Mouse (Mus musculus) hindbrain, postnatal 0 days (tissue): Measurements from ENCODE around the gene Elmo2. TPM values are rescaled to one million over a fixed set of nuclear protein-coding genes. Genes with fewer than 3 reads are reported as not detected.
A peak's percentile ranks its signal among the peaks of the same experiment; 100 is the strongest.

ENCODE experiments used
- ATAC-seq: fragments of 200-750 bp; cut with Nextera tagmentation; 2 replicates; pipeline ENCODE4 v1.8.0; 2017; ENCODE audit warnings: mild to moderate bottlenecking, moderate TSS enrichment, moderate library complexity
- DNase-seq: peaks from one replicate; pipeline ENCODE4 v3.0.0-alpha.2; 2015; ENCODE audit warnings: low spot score
- H3K27ac ChIP-seq: fragments of 300-500 bp; sonication (generic); 2 replicates; pipeline ENCODE4 v1.5.1; 2014; ENCODE audit warnings: mild to moderate bottlenecking
- H3K27me3 ChIP-seq: fragments of 300-500 bp; sonication (generic); 2 replicates; pipeline ENCODE4 v1.6.1; 2014; ENCODE audit warnings: low read length, mixed read lengths; ENCODE audit not compliant: insufficient read depth
- H3K36me3 ChIP-seq: fragments of 300-500 bp; sonication (generic); 2 replicates; pipeline ENCODE4 v1.6.1; 2014; ENCODE audit warnings: low read length, mixed read lengths; ENCODE audit not compliant: insufficient read depth
- H3K4me1 ChIP-seq: fragments of 300-500 bp; sonication (generic); 2 replicates; pipeline ENCODE4 v1.6.1; 2014; ENCODE audit warnings: antibody characterized with exemption, low read length, mixed read lengths; ENCODE audit not compliant: insufficient read depth
- H3K4me2 ChIP-seq: fragments of 300-500 bp; sonication (generic); 2 replicates; pipeline ENCODE4 v1.6.1; 2014; ENCODE audit warnings: low read depth, mild to moderate bottlenecking, low read length, moderate library complexity, mixed read lengths
- H3K4me3 ChIP-seq: fragments of 300-500 bp; sonication (generic); 2 replicates; pipeline ENCODE4 v1.5.1; 2014; ENCODE audit warnings: low read length
- H3K9ac ChIP-seq: fragments of 300-500 bp; sonication (generic); replicated peaks from 2 replicates; pipeline ENCODE4 v1.6.1; 2014; ENCODE audit warnings: mild to moderate bottlenecking, low read length, moderate library complexity, mixed read lengths
- H3K9me3 ChIP-seq: fragments of 300-500 bp; sonication (generic); 2 replicates; pipeline ENCODE4 v1.6.1; 2016; ENCODE audit warnings: low read length, mixed read lengths
- CTCF ChIP-seq: IDR thresholded peaks from 2 replicates; pipeline ENCODE4 v1.5.1; 2016; ENCODE audit warnings: antibody characterized with exemption, control low read depth, low read depth
- WGBS: fragments of 180-500 bp; shearing (Covaris S2); extraction: QIAGEN DNeasy Blood & Tissue Kit; methylation state at CpG from one replicate; pipeline ENCODE4 v1.1.7; 2014; 5-methylcytosine and 5-hydroxymethylcytosine counted together
- polyA plus RNA-seq: library from polyadenylated mRNA; unstranded; fragments of >200 nt; fragmentation: Nextera tagmentation; extraction: Ambion mirVana; gene quantifications from 2 replicates; pipeline ENCODE4 v1.2.1, GENCODE M21; 2015
- total RNA-seq: library from RNA; depleted of rRNA; stranded (reverse); fragments of >200 nt; gene quantifications from 2 replicates; pipeline ENCODE4 v1.2.3, GENCODE M21; 2014

Gene Elmo2
- total and polyA plus RNA-seq, 2 experiments from 2014 or later, result 71.8 to 105 TPM

GRCm38 (mm10) chr2:165288315-165289031 lies 37.8 kb downstream of the Elmo2 start:
- Histone ChIP-seq H3K4me3 (peak overlapping the region; percentile 63), H3K9ac (peak overlapping the region; percentile 59), H3K9me3 (no peaks in the 10 kb centered on the region), H3K4me1 (peaks cover 20% of the 10 kb centered on the region), H3K4me2 (peak overlapping the region; percentile 89), H3K36me3 (peaks cover 22% of the 10 kb centered on the region), H3K27ac (peak overlapping the region; percentile 92), H3K27me3 (no peaks in the 10 kb centered on the region)
- DNase-seq (peak; percentile 96), ATAC-seq (peak; percentile 90)
- 27% methylated on average over 18 of the region's 18 CpGs for WGBS
- 0 out of 2 replicates have a peak, but pooled peaks have one; percentile 12 for TF ChIP-seq CTCF

DNA sequence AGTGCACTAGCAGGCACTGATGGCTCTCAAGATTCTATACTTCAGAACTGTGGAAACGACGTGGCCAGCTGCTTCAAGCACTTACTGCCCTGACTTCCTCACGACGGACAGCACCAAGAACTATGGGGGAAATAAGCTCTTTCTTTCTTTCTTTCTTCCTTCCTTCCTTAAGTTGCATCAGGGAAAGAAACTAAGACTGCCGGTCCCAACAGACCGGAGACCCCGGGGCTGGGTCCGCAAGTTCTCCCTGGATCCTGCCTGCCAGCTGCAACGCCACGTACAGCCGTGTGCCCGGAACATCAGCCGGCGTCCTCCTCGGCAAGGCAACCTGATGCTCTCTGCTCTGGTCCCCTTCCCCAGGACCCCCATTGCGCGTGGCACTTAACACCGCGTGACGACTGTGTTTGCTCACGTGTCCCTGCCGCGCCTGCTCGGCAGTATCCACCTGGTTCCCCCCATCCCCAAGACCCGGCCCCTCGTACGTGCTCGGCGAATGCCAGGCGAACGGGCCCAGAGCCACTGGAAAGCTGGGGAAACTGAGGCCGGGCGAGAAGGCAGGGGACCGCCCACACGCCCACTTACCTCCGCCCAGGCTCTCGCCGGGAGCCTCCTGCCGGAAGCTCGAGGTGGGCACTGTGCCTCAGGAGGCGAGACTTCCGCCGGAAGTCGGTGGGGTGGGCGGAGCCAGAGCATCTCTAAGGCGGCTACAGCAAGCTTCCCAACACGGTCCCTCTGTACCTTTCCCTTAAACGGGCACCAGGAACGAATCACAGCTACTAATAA lies 38.9 kb downstream of the Elmo2 start, which contains the start of gene Slc35c2:
Slc35c2 (minus strand) TSS at position 668 of the 783 bp plus-strand sequence.
- H3K9ac ChIP-seq, result peak within 1 kb of the TSS; percentile 59
- no peaks in the 10 kb centered on the region for H3K9me3 ChIP-seq
- WGBS, result 1% methylated on average over 49 of the region's 49 CpGs
- H3K4me3 ChIP-seq, result peak within 1 kb of the TSS; percentile 63
- H3K36me3 ChIP-seq, result peaks cover 18% of the 10 kb centered on the region
- H3K4me2 ChIP-seq, result peak within 1 kb of the TSS; percentile 89
- DNase-seq (peak; percentile 96), ATAC-seq (peak; percentile 85)
- H3K27ac ChIP-seq, result peak within 1 kb of the TSS; percentile 92
- TF ChIP-seq CTCF, result peak; percentile 60
- no peaks in the 10 kb centered on the region for H3K27me3 ChIP-seq
- peaks cover 25% of the 10 kb centered on the region for H3K4me1 ChIP-seq

DNA sequence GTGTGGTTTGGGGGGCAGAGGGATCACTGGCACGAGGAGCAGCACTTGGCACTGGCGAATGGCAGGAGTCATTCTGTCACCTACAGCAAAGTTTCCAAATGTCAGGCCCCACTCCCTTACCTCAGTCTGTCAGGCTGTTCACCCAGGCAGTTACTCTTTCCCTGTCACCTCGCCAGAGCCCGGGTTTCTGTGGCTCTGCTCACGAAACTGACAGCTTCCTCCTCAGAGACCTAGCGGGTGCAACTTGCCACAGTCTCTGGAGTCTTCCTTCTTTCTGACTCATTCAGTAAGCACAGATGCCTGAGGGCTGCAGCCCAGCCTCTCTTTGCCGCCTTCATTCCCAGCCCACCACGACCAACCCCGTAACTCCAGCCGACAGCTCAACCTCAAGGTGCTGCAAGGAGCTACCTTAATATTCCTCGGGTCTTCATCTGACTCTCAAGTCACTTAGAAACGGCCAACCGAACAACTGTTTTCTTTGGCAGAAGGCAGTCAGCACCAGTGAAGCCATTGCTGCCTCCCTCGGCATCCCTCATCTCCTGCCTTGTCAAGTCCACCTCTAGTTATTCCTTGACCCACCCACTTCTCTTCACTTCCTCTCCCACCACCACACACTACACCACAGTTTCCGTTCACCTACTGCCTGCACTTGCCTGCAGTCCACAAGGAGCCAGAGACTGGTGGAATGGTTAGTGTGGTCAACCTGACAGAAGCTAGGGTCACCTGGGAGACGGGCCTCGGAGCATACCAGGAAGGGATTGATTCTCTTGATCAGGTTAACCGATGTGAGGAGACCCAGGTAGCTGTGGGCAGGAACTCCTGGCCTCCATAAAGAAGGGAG lies 39.7 kb downstream of the Elmo2 start:
- peaks cover 27% of the 10 kb centered on the region for H3K4me1 ChIP-seq
- H3K27ac ChIP-seq, result peak overlapping the region; percentile 92; the same call in 1 of the 2 replicates
- 64% methylated on average over 18 of the region's 18 CpGs for WGBS
- ATAC-seq (no peak), DNase-seq (no peak)
- H3K27me3 ChIP-seq, result no peaks in the 10 kb centered on the region
- no peak for TF ChIP-seq CTCF
- H3K36me3 ChIP-seq, result peaks cover 13% of the 10 kb centered on the region
- peak overlapping the region; percentile 59 for H3K9ac ChIP-seq
- peak overlapping the region; percentile 89 for H3K4me2 ChIP-seq
- H3K9me3 ChIP-seq, result no peaks in the 10 kb centered on the region
- peak overlapping the region; percentile 63 for H3K4me3 ChIP-seq

DNA sequence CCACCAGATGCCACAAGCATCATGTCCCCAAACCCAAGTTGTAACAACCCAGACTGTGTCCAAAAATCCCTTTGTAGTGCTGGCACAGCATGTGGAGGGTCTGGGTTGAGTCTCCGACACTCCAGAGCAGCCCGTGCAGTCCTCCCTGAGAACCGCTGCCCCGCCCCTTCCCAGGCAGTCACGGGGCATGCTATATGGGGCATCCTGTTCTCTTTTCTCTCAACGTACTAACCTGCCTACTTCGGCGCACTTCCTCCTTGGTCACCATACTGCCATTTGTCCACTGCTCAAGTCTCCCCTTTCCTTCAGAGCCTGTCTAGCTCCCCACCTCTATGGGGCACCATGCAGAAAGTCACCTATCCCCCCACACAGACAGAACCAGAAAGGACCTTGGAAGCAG lies 40.7 kb downstream of the Elmo2 start:
- H3K4me2 ChIP-seq, result no peak overlapping the region
- DNase-seq, result no peak

GRCm38 (mm10) chr2:165285034-165285433 lies 41.2 kb downstream of the Elmo2 start:
- peaks cover 27% of the 10 kb centered on the region for H3K4me1 ChIP-seq
- no peak overlapping the region for H3K4me2 ChIP-seq
- ATAC-seq, result no peak
- H3K36me3 ChIP-seq, result peaks cover 6% of the 10 kb centered on the region; the same call in 1 of the 2 replicates
- H3K9ac ChIP-seq, result no peak overlapping the region
- H3K27me3 ChIP-seq, result 0 out of 2 replicates have a peak, but pooled peaks cover 3% of the 10 kb centered on the region
- no peak overlapping the region for H3K4me3 ChIP-seq
- no peak overlapping the region for H3K27ac ChIP-seq
- DNase-seq, result no peak
- 82% methylated on average over 3 of the region's 3 CpGs for WGBS
- H3K9me3 ChIP-seq, result no peaks in the 10 kb centered on the region
- TF ChIP-seq CTCF, result no peak

More for the DNA sequence above, 40.7 kb downstream of the Elmo2 start:
- no peak for ATAC-seq
- peaks cover 7% of the 10 kb centered on the region; the same call in 1 of the 2 replicates for H3K36me3 ChIP-seq
- no peaks in the 10 kb centered on the region for H3K9me3 ChIP-seq
- H3K27me3 ChIP-seq, result no peaks in the 10 kb centered on the region
- H3K4me3 ChIP-seq, result no peak overlapping the region
- WGBS, result 84% methylated on average over 8 of the region's 8 CpGs
- no peak for TF ChIP-seq CTCF
- no peak overlapping the region for H3K9ac ChIP-seq
- H3K4me1 ChIP-seq, result peaks cover 27% of the 10 kb centered on the region
- no peak overlapping the region for H3K27ac ChIP-seq

DNA sequence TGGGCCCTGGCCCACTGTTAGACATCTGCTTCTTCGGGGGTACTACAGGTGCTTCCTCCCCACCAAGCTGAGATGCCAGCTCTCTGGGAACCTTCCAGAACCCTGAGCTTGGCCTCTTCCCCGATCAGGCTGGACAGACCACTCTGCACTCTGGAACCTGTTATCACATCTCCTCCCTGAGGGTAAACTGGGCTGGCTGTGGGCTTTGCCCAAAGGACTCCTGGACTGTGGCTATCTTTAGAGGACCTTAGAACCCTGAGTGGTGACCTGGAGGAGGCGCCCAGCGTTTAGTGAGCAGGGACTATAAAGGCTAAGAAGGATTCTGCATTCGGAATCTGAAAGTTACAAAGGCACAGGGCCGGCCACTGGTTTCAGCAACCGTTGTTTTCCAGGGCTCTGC lies 41.9 kb downstream of the Elmo2 start:
- Histone ChIP-seq H3K27ac (no peak overlapping the region), H3K4me2 (no peak overlapping the region), H3K4me1 (peaks cover 27% of the 10 kb centered on the region), H3K27me3 (0 out of 2 replicates have a peak, but pooled peaks cover 3% of the 10 kb centered on the region), H3K4me3 (no peak overlapping the region), H3K36me3 (peaks cover 3% of the 10 kb centered on the region; the same call in 1 of the 2 replicates), H3K9ac (no peak overlapping the region), H3K9me3 (no peaks in the 10 kb centered on the region)
- 86% methylated on average over 7 of the region's 7 CpGs for WGBS
- DNase-seq (no peak), ATAC-seq (no peak)
- TF ChIP-seq CTCF, result no peak
